9 mouse cellular contexts compared by ENCODE assay signal in the genomic region with DNA sequence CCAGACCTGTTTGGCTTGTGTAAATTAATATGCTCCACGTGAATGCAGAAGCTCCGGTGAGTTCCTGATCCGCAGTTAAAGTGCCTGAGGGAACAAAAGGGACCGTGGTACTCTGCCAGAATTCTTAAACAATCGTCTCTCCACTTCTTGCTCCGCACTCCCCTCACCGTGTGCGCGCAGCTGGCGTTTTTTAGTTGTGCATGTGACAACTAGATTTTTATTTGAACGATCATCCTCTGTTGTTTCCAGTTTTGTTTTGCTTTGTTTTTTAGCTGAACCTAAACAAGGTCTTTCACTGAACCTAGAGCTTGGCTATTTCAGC. TPM values are rescaled to one million over a fixed set of nuclear protein-coding genes. Genes with fewer than 3 reads are reported as not detected.
A peak's percentile ranks its signal among the peaks of the same experiment; 100 is the strongest.
DNase-seq lines count a peak whose midpoint lies in the region; ATAC-seq lines count a peak whose summit lies in the region.
"Had no signal": no experiment of that assay in that cellular context is flagged by ENCODE, and none has a peak within 500 bp of the region (broad histone marks: within the 10 kb centered on the region; RNA-seq: fewer than 3 reads in every experiment).

No protein-coding gene starts in this region.

- no peak for DNase-seq in heart, postnatal 25 days (ENCODE audit: low spot score)
- peak; percentile 75 for DNase-seq in Muller cell, postnatal 12 days (ENCODE audit: inconsistent ontology term)
- DNase-seq in midbrain, embryonic 14.5 days: peak; percentile 76
- no peak for DNase-seq in spleen, adult 18-20 months
- no peak for DNase-seq in frontal cortex, postnatal 25 days (ENCODE audit: low spot score in 2 of 2)
- no peak for DNase-seq in cerebellum, adult 18-20 months

- peak overlapping the region; percentile 92 for H3K27ac ChIP-seq in heart, embryonic 12.5 days (ENCODE audit: poor library complexity, severe bottlenecking)
- H3K27ac ChIP-seq in hindbrain, embryonic 16.5 days (ENCODE audit: low read depth, low read length): peak overlapping the region; percentile 74
- H3K27ac ChIP-seq in midbrain, embryonic 14.5 days (replicated peaks; ENCODE audit: low read depth, low read length): peak overlapping the region; percentile 89

- no peak for ATAC-seq in heart, embryonic 12.5 days (ENCODE audit: insufficient number of reproducible peaks, low FRiP score)
- ATAC-seq in hindbrain, embryonic 16.5 days: no peak
- no peak for ATAC-seq in midbrain, embryonic 14.5 days (ENCODE audit: low FRiP score, low TSS enrichment)

- no peaks in the 10 kb centered on the region for H3K9me3 ChIP-seq in heart, embryonic 12.5 days (replicated peaks)
- H3K9me3 ChIP-seq in hindbrain, embryonic 16.5 days (ENCODE audit: control insufficient read depth, low read length): no peaks in the 10 kb centered on the region
- H3K9me3 ChIP-seq in midbrain, embryonic 14.5 days (ENCODE audit: control insufficient read depth, low read length): no peaks in the 10 kb centered on the region

- H3K4me3 ChIP-seq in heart, embryonic 12.5 days: peak overlapping the region; percentile 50; the same call in 1 of the 2 replicates
- peak overlapping the region; percentile 44 for H3K4me3 ChIP-seq in hindbrain, embryonic 16.5 days (ENCODE audit: low read length)
- peak overlapping the region; percentile 38 for H3K4me3 ChIP-seq in midbrain, embryonic 14.5 days (replicated peaks; ENCODE audit: low read depth, low read length)

- H3K4me2 ChIP-seq in heart, embryonic 12.5 days: peak overlapping the region; percentile 76
- H3K4me2 ChIP-seq in hindbrain, embryonic 16.5 days (ENCODE audit: low read length): peak overlapping the region; percentile 51
- peak overlapping the region; percentile 49 for H3K4me2 ChIP-seq in midbrain, embryonic 14.5 days (ENCODE audit: low read length)

- no peaks in the 10 kb centered on the region for H3K36me3 ChIP-seq in heart, embryonic 12.5 days
- H3K36me3 ChIP-seq in hindbrain, embryonic 16.5 days (ENCODE audit: control insufficient read depth, insufficient read depth, low read length): no peaks in the 10 kb centered on the region
- no peaks in the 10 kb centered on the region for H3K36me3 ChIP-seq in midbrain, embryonic 14.5 days (ENCODE audit: control insufficient read depth, insufficient read depth, low read length)

- no peaks in the 10 kb centered on the region for H3K27me3 ChIP-seq in heart, embryonic 12.5 days (replicated peaks)
- no peaks in the 10 kb centered on the region for H3K27me3 ChIP-seq in hindbrain, embryonic 16.5 days (replicated peaks; ENCODE audit: control insufficient read depth, insufficient read depth, low read length)
- H3K27me3 ChIP-seq in midbrain, embryonic 14.5 days (ENCODE audit: control insufficient read depth, insufficient read depth, low read length): no peaks in the 10 kb centered on the region

- H3K9ac ChIP-seq in heart, embryonic 12.5 days: peak overlapping the region; percentile 43; the same call in 1 of the 2 replicates
- peak overlapping the region; percentile 71 for H3K9ac ChIP-seq in hindbrain, embryonic 16.5 days (ENCODE audit: low read depth, low read length)
- H3K9ac ChIP-seq in midbrain, embryonic 14.5 days (replicated peaks; ENCODE audit: low read length): peak overlapping the region; percentile 62

- peaks cover 17% of the 10 kb centered on the region for H3K4me1 ChIP-seq in heart, embryonic 12.5 days (replicated peaks)
- H3K4me1 ChIP-seq in hindbrain, embryonic 16.5 days (ENCODE audit: control insufficient read depth, insufficient read depth, low read depth, low read length): peaks cover 16% of the 10 kb centered on the region
- peaks cover 19% of the 10 kb centered on the region for H3K4me1 ChIP-seq in midbrain, embryonic 14.5 days (ENCODE audit: control insufficient read depth, insufficient read depth, low read length)

- intact Hi-C loops in heart, postnatal 25 days (cut with DNase I): no loop called here

- 44% methylated on average over 11 of the region's 11 CpGs for WGBS in heart, embryonic 12.5 days
- WGBS in hindbrain, embryonic 16.5 days: 23% methylated on average over 11 of the region's 11 CpGs
- 19% methylated on average over 11 of the region's 11 CpGs for WGBS in midbrain, embryonic 14.5 days

RNA-seq across cellular contexts. Expression of a gene that starts 28.3 kb away (rescaled TPM):
- polyA plus RNA-seq in heart, embryonic 12.5 days (2016; fragmentation: Nextera tagmentation; extraction: Ambion mirVana): 16.9 and 18.7 TPM in 2 replicates
- total RNA-seq in heart, postnatal 25 days (2021): 10 to 100 TPM; 11.1 to 11.2 TPM
- 9.4 and 10.6 TPM in 2 replicates for polyA plus RNA-seq in hindbrain, embryonic 16.5 days (2015; fragmentation: Nextera tagmentation; extraction: Ambion mirVana)
- polyA plus RNA-seq in midbrain, embryonic 14.5 days (2014; fragmentation: Nextera tagmentation; extraction: Ambion mirVana): 6.3 and 7.7 TPM in 2 replicates

RNA-seq across cellular contexts. Expression of a gene that starts 28.4 kb away (rescaled TPM):
- polyA plus RNA-seq in heart, embryonic 12.5 days (2016; fragmentation: Nextera tagmentation; extraction: Ambion mirVana): 0.22 and 0.29 TPM in 2 replicates
- total RNA-seq in heart, postnatal 25 days (2021): not detected
- polyA plus RNA-seq in hindbrain, embryonic 16.5 days (2015; fragmentation: Nextera tagmentation; extraction: Ambion mirVana): 34.2 and 38.7 TPM in 2 replicates
- 33.9 and 36.0 TPM in 2 replicates for polyA plus RNA-seq in midbrain, embryonic 14.5 days (2014; fragmentation: Nextera tagmentation; extraction: Ambion mirVana)
- polyA plus RNA-seq: spleen, adult 2 months had no signal

RNA-seq across cellular contexts. Expression of a gene that starts 43.7 kb away (rescaled TPM):
- polyA plus RNA-seq in heart, embryonic 12.5 days (2016; fragmentation: Nextera tagmentation; extraction: Ambion mirVana): 5.1 and 5.8 TPM in 2 replicates
- total RNA-seq in heart, postnatal 25 days (2021): 10 to 100 TPM; 25.0 to 30.7 TPM
- 2.2 and 2.7 TPM in 2 replicates for polyA plus RNA-seq in hindbrain, embryonic 16.5 days (2015; fragmentation: Nextera tagmentation; extraction: Ambion mirVana)
- polyA plus RNA-seq in midbrain, embryonic 14.5 days (2014; fragmentation: Nextera tagmentation; extraction: Ambion mirVana): 1.9 and 2.3 TPM in 2 replicates

RNA-seq across cellular contexts. Expression of a gene that starts 51.4 kb away (rescaled TPM):
- polyA plus RNA-seq in heart, embryonic 12.5 days (2016; fragmentation: Nextera tagmentation; extraction: Ambion mirVana): 20.5 and 22.9 TPM in 2 replicates
- total RNA-seq in heart, postnatal 25 days (2021): 10 to 100 TPM; 13.1 to 14.4 TPM
- 15.9 and 17.3 TPM in 2 replicates for polyA plus RNA-seq in hindbrain, embryonic 16.5 days (2015; fragmentation: Nextera tagmentation; extraction: Ambion mirVana)
- polyA plus RNA-seq in midbrain, embryonic 14.5 days (2014; fragmentation: Nextera tagmentation; extraction: Ambion mirVana): 12.8 and 21.9 TPM in 2 replicates

Comparison
In these comparisons a context has a peak if more than half of its experiments do, and no peak if none do; other contexts are left out.
1. DNase-seq: peak in Muller cell, postnatal 12 days (single experiment) and midbrain, embryonic 14.5 days (single experiment); none in heart, postnatal 25 days (single experiment), spleen, adult 18-20 months (0 of 2), frontal cortex, postnatal 25 days (0 of 2) and cerebellum, adult 18-20 months (0 of 2).
2. RNA of a gene that starts 28.4 kb away (polyA plus RNA-seq): 34.2 to 38.7 TPM in hindbrain, embryonic 16.5 days and 33.9 to 36.0 TPM in midbrain, embryonic 14.5 days; 0.22 to 0.29 TPM in heart, embryonic 12.5 days; every median in the first group is over 10 times any median in the second.
3. Peak in every context shown above with its lines, with median percentiles within 50 percentile points of each other: H3K27ac ChIP-seq, H3K4me2 ChIP-seq, H3K4me3 ChIP-seq and H3K9ac ChIP-seq.